Mouse (Mus musculus): Measurements from ENCODE around the gene Ddx21. TPM values are rescaled to one million over a fixed set of nuclear protein-coding genes. Genes with fewer than 3 reads are reported as not detected.
"Not testable (repeated sequence)": the region's sequence is repeated elsewhere in the genome, so short reads cannot be mapped to it uniquely, and the experiment has no call there.

Gene Ddx21
- 11.6 and 13.5 TPM in 2 replicates for polyA plus RNA-seq (2012; rRNA removed)

DNA sequence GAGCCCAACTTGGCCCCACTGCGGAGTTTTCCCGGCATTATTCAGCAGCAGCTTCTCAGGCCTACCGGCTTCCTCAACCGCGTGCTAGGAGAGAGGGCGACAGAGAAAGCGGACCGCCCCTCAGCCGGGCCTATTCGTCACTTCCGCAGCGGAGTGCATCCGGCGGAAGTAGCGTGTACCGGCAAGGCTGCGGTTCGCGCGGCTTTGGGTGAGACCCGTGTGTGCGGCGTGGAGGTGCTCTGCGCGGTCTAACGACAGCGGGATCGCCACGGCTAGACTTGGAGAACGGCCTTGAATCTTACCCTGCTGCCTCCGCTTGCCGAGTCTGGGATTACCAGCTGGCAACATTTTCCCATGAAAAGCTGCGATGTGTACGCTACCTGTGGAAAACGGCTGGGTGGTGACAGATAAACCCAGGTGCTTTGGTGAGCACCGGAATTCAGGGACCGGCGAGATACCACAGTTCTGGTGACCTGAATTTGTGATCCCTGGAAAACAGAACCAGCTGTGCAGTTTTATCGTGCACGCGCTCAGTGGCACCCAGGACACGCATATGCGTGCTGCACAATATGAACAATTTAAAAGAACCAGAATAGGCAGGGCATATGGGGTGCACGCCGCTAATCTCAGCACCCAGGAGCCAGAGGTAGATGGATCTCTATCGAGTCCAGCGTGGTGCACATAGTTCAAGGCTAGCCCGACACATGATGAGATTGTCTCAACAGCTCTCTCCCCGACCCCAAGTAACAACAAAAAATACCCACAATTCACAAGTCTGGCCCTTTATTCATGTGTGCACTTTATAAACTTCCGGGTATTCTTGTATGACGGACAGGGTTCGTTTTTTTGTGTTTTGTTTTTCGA is at the start of gene Ddx21:
Gene Ddx21 (minus strand): TSS at position 105 of the 864 bp plus-strand sequence.
- 2% methylated on average over 53 of the region's 53 CpGs for WGBS
- peak; percentile 82 for DNase-seq (ENCODE audit: low read depth, low spot score)

GRCm38 (mm10) chr10:62650881-62651810 is 49.1 kb upstream of the Ddx21 start, which contains the start of gene Ddx50:
Gene Ddx50 (minus strand): TSS chr10:62651218.
- peak; percentile 97 for DNase-seq (ENCODE audit: low read depth, low spot score)
- under 1% methylated on average over 89 of the region's 89 CpGs for WGBS

- no peak for DNase-seq (ENCODE audit: low read depth, low spot score)
- under 1% methylated on average over 17 of the region's 17 CpGs for WGBS
These were observed 48.3 kb upstream of the Ddx21 start for GRCm38 (mm10) chr10:62650358-62650782.

DNA sequence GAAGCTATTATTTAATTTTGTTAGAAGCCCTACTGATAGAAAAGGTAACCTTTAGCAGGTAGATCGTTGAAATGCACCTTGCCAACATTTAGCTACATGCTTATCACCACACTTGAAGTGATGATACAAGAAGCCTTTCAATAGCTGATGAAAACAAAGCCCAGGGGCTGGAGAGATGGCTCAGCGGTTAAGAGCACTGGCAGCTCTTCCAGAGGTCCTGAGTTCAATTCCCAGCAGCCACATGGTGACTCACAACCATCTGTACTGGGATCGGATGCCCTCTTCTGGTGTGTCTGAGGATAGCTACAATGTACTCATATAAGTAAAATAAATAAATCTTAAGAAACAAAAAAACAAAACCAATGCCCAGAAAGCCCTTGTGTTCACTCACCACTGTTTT is 2.1 kb upstream of the Ddx21 start:
- no peak for DNase-seq (ENCODE audit: low read depth, low spot score)
- 89% methylated on average over 3 of the region's 3 CpGs for WGBS

DNA sequence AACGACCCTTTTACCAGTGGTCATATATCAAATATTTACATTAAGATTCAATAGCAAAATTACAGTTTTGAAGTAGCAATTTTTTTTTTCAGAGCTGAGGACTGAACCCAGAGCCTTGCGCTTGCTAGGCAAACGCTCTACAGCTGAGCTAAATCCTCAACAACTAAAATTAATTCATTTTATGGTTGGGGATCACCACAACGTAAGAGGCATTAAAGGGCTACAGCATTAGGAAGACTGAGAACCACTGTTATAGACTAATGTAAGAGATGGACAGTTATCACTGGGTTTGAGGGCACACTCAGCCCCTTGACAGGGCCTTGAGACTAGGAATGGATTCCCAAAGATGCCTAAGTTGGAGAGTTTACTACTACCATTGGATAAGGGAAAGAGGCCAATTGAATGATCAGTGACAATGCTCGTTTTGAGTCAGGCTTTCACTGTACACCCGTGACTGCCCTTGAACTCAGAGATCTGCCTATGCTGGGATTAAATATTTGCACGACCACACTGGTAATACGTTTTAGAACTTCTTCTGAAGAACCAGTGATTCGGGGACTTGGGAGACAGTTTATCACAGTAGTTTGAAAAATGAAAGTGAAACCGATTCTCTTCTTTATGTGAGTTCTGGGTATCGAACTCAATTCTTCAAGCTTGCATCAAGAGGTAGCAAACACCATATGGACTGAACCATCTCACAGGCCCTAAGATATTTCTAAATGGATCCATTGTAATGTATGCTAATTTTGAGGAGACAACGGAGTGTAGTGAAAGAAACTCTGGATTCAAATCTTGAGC is 1.4 kb upstream of the Ddx21 start:
- 70% methylated on average over 12 of the region's 12 CpGs for WGBS
- no peak for DNase-seq (ENCODE audit: low read depth, low spot score)

- no peak for DNase-seq (ENCODE audit: low read depth, low spot score)
- WGBS = 1% methylated on average over 23 of the region's 23 CpGs
These were observed 276 bp downstream of the Ddx21 start for GRCm38 (mm10) chr10:62601833-62602176.

- 10% methylated on average over 20 of the region's 20 CpGs for WGBS
- no peak for DNase-seq (ENCODE audit: low read depth, low spot score)
These were observed 859 bp downstream of the Ddx21 start for GRCm38 (mm10) chr10:62601053-62601791.

DNA sequence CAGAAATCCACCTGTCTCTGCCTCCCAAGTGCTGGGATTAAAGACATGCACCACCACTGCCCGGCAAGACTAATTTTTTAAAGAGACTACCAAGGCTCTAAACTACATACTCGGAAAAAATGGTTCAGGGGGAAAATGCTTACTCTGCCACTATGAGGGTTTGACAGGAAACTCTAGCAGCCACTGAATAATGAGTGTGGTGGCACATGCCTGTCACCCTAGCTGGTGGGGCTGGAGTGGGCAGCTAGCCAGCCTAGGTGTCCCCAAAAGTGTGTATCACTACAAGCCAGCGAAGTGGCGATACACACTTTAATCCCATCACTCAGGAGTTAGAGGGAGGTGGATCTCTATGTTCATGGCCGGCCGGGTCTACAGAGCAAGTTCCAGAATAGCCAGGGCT is 2.0 kb downstream of the Ddx21 start:
- DNase-seq (ENCODE audit: low read depth, low spot score) = no peak
- 75% methylated on average over 6 of the region's 6 CpGs for WGBS

DNA sequence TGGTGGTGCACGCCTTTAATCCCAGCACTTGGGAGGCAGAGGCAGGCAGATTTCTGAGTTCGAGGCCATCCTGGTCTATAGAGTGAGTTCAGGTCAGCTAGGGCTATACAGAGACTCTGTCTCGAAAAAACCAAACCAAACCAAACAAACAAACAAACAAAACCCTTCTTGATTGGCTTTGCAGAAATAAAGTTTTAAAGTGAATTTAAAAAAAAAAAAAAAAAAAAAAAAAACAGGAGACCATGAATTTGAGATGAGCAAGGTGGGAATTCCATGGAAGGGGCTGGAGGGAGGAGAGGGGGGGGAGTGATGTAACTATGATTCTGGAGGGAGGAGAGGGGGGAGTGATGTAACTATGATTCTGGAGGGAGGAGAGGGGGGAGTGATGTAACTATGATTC is 2.8 kb downstream of the Ddx21 start:
- WGBS = 93% methylated on average over 3 of the region's 3 CpGs
- not testable (repeated sequence) for DNase-seq (ENCODE audit: low read depth, low spot score)

- WGBS = 90% methylated on average over 7 of the region's 7 CpGs
- no peak for DNase-seq (ENCODE audit: low read depth, low spot score)
These were observed 9.6 kb downstream of the Ddx21 start for GRCm38 (mm10) chr10:62592496-62592895.

DNA sequence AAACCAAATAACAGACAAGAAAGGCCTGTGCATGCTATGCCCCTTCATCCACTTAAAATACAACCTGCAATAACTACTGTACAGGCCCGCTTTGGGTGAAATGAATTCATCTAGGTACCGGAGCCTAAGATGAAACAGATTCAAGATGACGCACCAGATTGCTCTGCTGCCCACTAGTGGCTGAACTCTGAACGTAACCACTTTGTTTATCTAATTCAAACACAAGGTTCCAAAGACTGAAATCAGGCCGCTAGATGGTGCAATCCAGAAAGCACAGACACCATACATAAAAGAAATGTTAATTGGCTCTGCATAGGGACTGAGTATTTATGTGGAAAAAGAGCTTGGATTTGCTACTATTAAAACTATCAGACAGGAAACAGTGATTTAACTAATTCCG is 11.9 kb downstream of the Ddx21 start:
- DNase-seq (ENCODE audit: low read depth, low spot score) = peak; percentile 87
- WGBS = 18% methylated on average over 6 of the region's 6 CpGs

GRCm38 (mm10) chr10:62588616-62589015 is 13.5 kb downstream of the Ddx21 start:
- DNase-seq (ENCODE audit: low read depth, low spot score) = no peak
- WGBS = 70% methylated on average over 4 of the region's 4 CpGs

GRCm38 (mm10) chr10:62583245-62583644 is 18.8 kb downstream of the Ddx21 start:
- 77% methylated on average over 1 of the region's 1 CpGs for WGBS

GRCm38 (mm10) chr10:62582701-62583100 is 19.4 kb downstream of the Ddx21 start:
- no peak for DNase-seq (ENCODE audit: low read depth, low spot score)
- 78% methylated on average over 7 of the region's 7 CpGs for WGBS

More at GRCm38 (mm10) chr10:62583245-62583644, 18.8 kb downstream of the Ddx21 start:
- DNase-seq (ENCODE audit: low read depth, low spot score) = no peak

DNA sequence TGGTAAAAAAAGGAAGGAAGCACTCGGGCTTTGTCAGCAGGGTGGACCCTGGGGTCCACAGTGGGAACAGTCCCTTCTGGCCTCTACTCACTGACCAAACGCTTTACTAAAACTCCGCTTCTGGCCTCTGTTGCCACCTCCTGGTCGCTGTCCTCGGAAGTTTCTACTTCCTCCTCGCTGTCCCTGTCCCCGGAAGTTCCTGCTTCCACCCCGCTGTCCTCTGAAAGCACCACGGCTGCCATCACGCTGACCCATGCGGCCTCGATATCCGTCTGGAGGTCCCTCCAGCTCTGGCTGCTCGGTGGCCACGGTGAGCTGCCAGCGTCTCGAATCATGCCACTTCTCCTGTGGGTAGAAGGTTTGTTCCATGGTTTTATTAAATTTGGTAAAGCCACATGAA is 19.8 kb downstream of the Ddx21 start:
- WGBS = 86% methylated on average over 17 of the region's 17 CpGs
- no peak for DNase-seq (ENCODE audit: low read depth, low spot score)

- not testable (repeated sequence) for DNase-seq (ENCODE audit: low read depth, low spot score)
- 90% methylated on average over 12 of the region's 13 CpGs for WGBS
These were observed 23.0 kb downstream of the Ddx21 start for GRCm38 (mm10) chr10:62579129-62579528.

GRCm38 (mm10) chr10:62578338-62579100 is 23.6 kb downstream of the Ddx21 start, which contains the start of gene Kif1bp:
Gene Kif1bp (minus strand): TSS chr10:62578457.
- peak; percentile 98 for DNase-seq (ENCODE audit: low read depth, low spot score)
- 6% methylated on average over 33 of the region's 33 CpGs for WGBS
